Mouse (Mus musculus): ENCODE data around the gene Zfp422.

- no peak for TF ChIP-seq CTCF (IDR thresholded peaks at IDR 0.05)
- TF ChIP-seq EP300 (IDR thresholded peaks at IDR 0.05), result no peak
These were observed 21.6 kb downstream of the Zfp422 start for GRCm38 (mm10) chr6:116607230-116607629.

Data from lung, postnatal 0 days (tissue).